Mouse (Mus musculus): ENCODE data around the gene Card10.

Gene Card10

GRCm38 (mm10) chr15:78834233-78835005, 31.6 kb upstream of the Card10 start:
- DNase-seq (ENCODE audit: low read depth, low spot score): no peak

GRCm38 (mm10) chr15:78833582-78833981, 30.7 kb upstream of the Card10 start:
- DNase-seq (ENCODE audit: low read depth, low spot score): peak; percentile 72

- no peak for DNase-seq (ENCODE audit: low read depth, low spot score)
Measured at GRCm38 (mm10) chr15:78832701-78833123, 29.9 kb upstream of the Card10 start.

GRCm38 (mm10) chr15:78831720-78832657, 29.1 kb upstream of the Card10 start:
- DNase-seq (ENCODE audit: low read depth, low spot score): no peak

- DNase-seq (ENCODE audit: low read depth, low spot score): no peak
Measured at GRCm38 (mm10) chr15:78830742-78831719, 28.2 kb upstream of the Card10 start.

- no peak for DNase-seq (ENCODE audit: low read depth, low spot score)
Measured at GRCm38 (mm10) chr15:78829636-78830035, 26.8 kb upstream of the Card10 start.

- DNase-seq (ENCODE audit: low read depth, low spot score): no peak
Measured at GRCm38 (mm10) chr15:78828315-78828714, 25.5 kb upstream of the Card10 start.

GRCm38 (mm10) chr15:78826213-78827204, 23.7 kb upstream of the Card10 start:
- peak; percentile 91 for DNase-seq (ENCODE audit: low read depth, low spot score)

- no peak for DNase-seq (ENCODE audit: low read depth, low spot score)
Measured at GRCm38 (mm10) chr15:78816074-78816391, 13.2 kb upstream of the Card10 start.

GRCm38 (mm10) chr15:78815314-78816073, 12.7 kb upstream of the Card10 start:
- DNase-seq (ENCODE audit: low read depth, low spot score): no peak

- no peak for DNase-seq (ENCODE audit: low read depth, low spot score)
Measured at GRCm38 (mm10) chr15:78813603-78814002, 10.8 kb upstream of the Card10 start.

GRCm38 (mm10) chr15:78810146-78810545, 7.3 kb upstream of the Card10 start:
- no peak for DNase-seq (ENCODE audit: low read depth, low spot score)

GRCm38 (mm10) chr15:78809739-78810138, 6.9 kb upstream of the Card10 start:
- DNase-seq (ENCODE audit: low read depth, low spot score): no peak

- peak; percentile 55 for DNase-seq (ENCODE audit: low read depth, low spot score)
Measured at GRCm38 (mm10) chr15:78808980-78809379, 6.1 kb upstream of the Card10 start.

- DNase-seq (ENCODE audit: low read depth, low spot score): no peak
Measured at GRCm38 (mm10) chr15:78807141-78807540, 4.3 kb upstream of the Card10 start.

GRCm38 (mm10) chr15:78806614-78807013, 3.8 kb upstream of the Card10 start:
- DNase-seq (ENCODE audit: low read depth, low spot score): peak; percentile 53

GRCm38 (mm10) chr15:78805351-78805750, 2.5 kb upstream of the Card10 start:
- DNase-seq (ENCODE audit: low read depth, low spot score): no peak

- DNase-seq (ENCODE audit: low read depth, low spot score): no peak
Measured at GRCm38 (mm10) chr15:78804326-78804725, 1.5 kb upstream of the Card10 start.

GRCm38 (mm10) chr15:78803499-78803900, 658 bp upstream of the Card10 start:
- DNase-seq (ENCODE audit: low read depth, low spot score): peak; percentile 30
